Mouse (Mus musculus) spleen, postnatal 36 days (tissue): ENCODE measurements around the gene Glo1.

Experiments used
- DNase-seq, 2 experiments: peaks; one replicate each; pipeline ENCODE4 v3.0.0; 2022; ENCODE audit warnings: low spot score in 2 of 2, mixed read lengths in 1 of 2

The Glo1 gene

DNA sequence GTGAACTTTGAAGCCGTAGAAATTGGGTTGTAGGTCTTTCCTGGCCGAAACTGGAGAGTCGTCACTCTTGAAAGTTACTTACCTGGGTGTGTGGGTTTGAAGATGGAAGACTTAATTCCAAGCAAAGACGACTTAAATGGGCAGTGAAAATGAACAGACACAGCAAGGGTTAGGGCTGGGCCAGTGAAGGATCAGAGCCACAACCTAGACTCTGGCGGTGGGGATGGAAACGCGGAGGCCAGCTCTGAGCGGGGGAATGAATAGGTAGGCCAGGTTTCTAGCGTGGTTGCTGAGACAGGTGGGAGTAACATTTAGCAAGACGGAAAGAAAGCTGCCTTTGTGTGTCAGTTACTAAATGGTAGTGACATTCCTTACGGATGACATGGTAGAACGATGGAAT is 49.7 kb downstream of the Glo1 start:
- DNase-seq = no peak

- DNase-seq = peak; percentile 87 to 90
Measured at GRCm38 (mm10) chr17:30575941-30576773, 50.5 kb downstream of the Glo1 start, which contains the start of gene Btbd9. Gene Btbd9 (minus strand): TSS chr17:30576488.

GRCm38 (mm10) chr17:30575121-30575904 is 51.4 kb downstream of the Glo1 start:
- DNase-seq = peak; percentile 35 to 42

- no peak for DNase-seq
Measured at GRCm38 (mm10) chr17:30574783-30575075, 51.9 kb downstream of the Glo1 start.

DNA sequence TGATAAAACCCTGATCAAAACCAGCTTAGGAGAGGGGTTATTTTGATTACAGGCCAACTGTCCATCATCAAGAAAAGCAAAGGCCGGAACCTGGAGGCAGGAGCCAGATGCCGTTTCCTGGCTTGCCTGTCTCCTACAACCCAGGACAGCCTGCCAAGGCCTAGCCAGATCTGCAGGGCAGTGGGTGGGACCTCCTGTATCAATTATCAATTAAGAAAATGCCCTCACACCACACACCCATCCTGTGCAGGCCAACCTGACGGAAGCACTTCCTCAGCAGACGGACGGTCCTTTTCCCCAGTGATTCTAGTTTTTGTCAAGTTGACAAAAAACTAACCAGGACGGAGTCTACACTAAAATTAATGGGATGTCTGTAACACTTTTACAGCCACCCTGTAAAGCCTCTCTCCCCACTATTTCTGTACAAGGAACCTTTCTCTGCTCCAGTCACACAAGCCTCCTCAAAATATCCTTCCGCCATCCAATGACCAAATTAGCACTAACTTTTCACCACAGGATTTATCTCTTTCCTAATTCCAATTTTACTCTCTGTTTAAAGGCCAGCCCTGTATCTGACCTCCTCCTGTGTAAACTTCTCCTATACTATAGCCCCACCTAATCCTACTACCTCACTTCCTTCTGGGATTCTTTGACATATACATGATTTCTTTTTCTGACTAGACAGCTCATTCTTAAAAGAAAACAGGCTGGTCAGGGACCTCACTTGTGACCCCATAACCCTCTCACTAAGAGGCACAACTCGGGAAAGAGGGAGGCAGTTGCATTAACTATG is 52.5 kb downstream of the Glo1 start:
- DNase-seq = no peak

GRCm38 (mm10) chr17:30570971-30571370 is 55.7 kb downstream of the Glo1 start:
- DNase-seq = no peak

DNA sequence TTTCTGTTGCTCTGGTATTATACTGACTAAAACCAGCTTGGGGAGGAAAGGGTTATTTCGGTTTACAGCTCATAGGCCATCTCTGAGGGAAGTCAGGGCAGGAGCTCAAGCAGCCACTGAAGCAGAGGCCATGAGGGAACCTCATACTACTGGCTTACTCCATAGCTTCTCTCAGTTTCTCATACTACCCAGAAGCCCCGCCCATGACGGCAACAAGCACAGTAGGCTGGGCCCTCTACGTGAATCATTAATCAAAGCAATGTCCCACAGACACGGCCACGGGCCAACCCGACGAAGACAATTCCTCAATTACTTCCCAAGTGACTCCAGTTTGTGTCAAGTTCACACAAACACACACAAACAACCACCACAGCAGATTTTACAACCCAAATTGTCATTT is 56.5 kb downstream of the Glo1 start:
- no peak for DNase-seq

DNA sequence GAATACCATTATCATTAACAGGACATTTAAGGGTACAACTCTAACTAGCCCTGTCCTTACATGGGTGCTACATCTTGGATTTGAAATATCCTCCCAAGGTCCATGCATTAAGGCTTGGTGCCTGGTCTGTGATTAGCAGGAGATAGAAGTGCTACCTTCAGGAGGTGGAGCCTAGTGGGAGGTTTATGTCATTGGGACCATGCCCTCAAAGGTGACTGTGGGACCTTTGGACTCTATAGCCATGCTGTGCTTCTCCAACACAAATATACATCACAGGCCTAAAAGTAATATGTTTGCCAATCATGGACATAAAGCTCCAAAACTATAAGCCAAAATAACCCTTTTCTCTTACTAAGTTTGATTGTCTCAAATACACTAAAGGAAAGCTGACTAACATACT is 58.2 kb downstream of the Glo1 start:
- DNase-seq = no peak

GRCm38 (mm10) chr17:30564971-30565370 is 61.7 kb downstream of the Glo1 start:
- DNase-seq = no peak

GRCm38 (mm10) chr17:30564407-30564806 is 62.3 kb downstream of the Glo1 start:
- no peak for DNase-seq

DNA sequence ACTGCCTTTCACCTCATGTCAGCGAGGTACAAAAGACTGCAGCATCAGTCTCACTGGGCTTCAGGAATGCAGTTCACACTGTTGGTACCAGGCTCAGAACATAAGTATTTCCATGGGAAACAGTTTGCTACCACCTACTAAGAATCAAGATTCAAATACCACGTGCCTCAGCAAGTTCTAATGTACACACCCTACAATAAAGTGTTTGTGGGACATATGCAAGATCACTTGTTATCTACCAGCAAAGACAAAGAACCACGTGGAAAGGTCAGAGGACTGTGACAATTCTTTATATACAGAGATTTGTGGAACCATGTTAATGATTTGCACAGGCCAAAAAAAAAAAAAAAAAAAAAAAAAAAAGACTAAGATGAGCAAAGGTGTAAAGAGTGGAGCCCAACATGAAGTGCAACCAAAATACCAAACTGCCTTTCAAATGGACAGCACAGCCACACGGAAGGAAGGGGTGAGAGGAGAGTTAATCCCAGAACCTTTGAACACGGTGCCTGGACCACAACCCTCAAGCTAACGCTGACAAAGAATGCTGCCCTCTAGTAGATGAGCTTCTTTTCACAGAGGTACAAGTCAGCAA is 63.1 kb downstream of the Glo1 start:
- no peak for DNase-seq

DNA sequence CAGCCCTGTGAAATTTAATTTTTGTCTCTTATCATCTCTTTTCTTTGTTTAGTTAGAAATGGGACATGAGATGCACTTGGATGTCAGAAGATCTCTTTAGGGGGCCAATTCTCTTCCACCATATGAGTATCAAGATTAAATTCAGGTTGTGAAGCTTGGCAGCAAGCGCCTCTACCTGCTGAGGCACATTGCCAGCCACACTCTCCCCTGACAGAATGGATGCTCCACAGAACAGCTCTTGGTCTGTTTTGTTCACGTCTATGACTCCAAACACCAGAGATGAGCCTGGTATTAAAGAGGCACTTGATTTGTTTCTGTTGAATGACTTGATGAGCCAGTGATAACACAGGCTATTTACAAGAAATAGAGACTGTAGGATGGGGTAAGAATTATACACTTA is 63.9 kb downstream of the Glo1 start:
- no peak for DNase-seq

DNA sequence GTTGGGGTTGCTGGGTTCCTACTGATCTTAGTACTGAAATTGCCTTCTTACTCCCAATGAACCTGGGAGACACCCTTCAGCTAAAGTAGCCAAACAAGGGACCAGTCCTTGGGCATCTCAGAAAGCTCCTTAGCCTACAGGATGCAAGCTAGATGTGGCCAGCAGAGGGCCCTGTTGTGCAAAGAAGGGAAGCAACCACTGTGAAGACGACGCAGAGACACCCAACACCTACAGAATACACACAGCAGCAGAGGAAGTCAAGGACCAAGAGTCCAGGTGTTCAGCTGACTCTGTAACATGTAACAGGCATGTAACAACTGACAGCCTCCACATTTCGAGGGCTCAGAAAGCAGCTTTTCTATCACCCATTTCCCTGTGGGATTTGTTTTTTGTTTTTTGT is 67.1 kb downstream of the Glo1 start:
- DNase-seq = peak; percentile 74 to 79

GRCm38 (mm10) chr17:30558623-30559022 is 68.0 kb downstream of the Glo1 start:
- DNase-seq = no peak

- no peak for DNase-seq
Measured at GRCm38 (mm10) chr17:30556512-30556911, 70.2 kb downstream of the Glo1 start.

- DNase-seq = no peak
Measured at GRCm38 (mm10) chr17:30553027-30553937, 73.4 kb downstream of the Glo1 start.

- DNase-seq = no peak
Measured at GRCm38 (mm10) chr17:30550774-30551107, 75.9 kb downstream of the Glo1 start.

- DNase-seq = no peak
Measured at GRCm38 (mm10) chr17:30549899-30550773, 76.5 kb downstream of the Glo1 start.

- DNase-seq = no peak
Measured at GRCm38 (mm10) chr17:30539098-30539497, 87.6 kb downstream of the Glo1 start.

DNA sequence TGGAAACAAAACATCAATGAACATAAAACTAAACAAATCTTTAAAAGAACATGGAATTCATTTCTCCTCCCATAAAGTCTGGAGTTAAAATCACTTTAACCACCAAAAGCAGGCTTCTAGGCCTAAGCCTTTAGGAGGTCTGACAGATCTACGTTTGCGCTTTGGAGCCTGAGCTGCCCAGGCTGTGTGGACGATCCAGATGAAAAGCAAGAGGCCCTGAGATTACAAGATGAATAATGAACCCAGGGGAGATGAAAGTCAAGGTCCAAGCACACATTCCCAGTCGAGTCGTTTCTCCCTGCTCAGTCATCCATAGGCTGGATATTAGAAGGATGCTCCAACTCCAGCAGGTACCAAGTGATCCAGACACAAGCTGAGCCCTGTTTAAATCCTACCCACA is 90.0 kb downstream of the Glo1 start:
- DNase-seq = no peak
